In the genomic region with DNA sequence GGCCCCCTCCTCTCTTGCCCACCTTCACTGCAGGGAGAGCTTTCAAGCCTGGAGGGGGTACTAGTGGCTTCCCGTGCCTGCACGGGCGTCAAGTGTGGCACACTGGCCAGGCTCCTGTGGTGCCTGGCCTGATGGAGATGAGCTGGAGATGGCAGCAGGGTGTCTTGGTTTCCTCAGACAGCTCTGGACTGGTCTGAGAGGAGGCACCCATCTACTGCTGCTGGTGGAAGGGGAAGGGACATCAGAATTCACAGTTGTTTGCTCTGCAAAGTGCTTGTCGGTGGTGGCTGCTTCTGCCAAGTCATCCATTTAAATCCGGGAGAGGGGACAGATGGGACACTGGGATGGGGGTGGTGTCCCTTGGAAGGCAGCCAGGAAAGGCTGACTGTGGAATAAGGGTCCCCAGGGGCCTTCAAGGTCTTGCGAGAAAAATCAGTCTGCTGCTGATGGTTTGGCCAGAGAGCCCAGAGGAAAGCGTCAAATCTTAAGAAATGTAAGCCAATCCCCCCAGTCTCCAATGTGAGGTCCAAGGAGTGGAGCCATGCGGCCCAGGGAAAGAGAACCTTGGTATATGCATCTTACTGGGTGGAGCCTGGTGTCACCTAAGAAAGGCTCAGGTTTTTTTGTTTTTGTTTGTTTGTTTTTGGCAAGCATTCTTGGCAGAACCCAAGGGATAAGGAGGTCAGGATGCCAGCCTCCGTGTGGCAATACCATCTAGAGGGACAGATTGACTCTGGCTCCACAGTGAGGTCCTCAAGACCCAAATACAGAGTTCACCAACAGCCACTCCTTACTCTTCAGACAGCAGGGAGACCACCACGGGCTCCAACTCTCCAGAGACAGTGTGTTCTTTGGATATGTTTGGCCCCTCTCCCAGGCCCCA, we compare ENCODE assay signal across 10 mouse cellular contexts. TPM values are rescaled to one million over a fixed set of nuclear protein-coding genes. Genes with fewer than 3 reads are reported as not detected.
DNase-seq lines count a peak whose midpoint lies in the region; ATAC-seq and TF ChIP-seq lines count a peak whose summit lies in the region.
"Had no signal": no experiment of that assay in that cellular context is flagged by ENCODE, and none has a peak within 500 bp of the region (broad histone marks: within the 10 kb centered on the region; RNA-seq: fewer than 3 reads in every experiment).

No protein-coding gene starts in this region.

- intact Hi-C loops in gastrocnemius, adult 2 months (cut with DNase I): no loop called here

- DNase-seq in layer of hippocampus, adult 11-12 months (ENCODE audit: low spot score): peak; percentile 48
- no peak for DNase-seq in layer of hippocampus, postnatal 25 days (ENCODE audit: extremely low spot score in 1 of 2, low spot score in 1 of 2)
- peak; percentile 69 for DNase-seq in brain, embryonic 14.5 days (ENCODE audit: low read depth)
- DNase-seq in gastrocnemius, adult 2 months: peak; percentile 60
- DNase-seq in kidney, postnatal 4 days: peak; percentile 64 to 77
- DNase-seq in spleen, postnatal 14 days (ENCODE audit: low spot score in 2 of 2): no peak
- DNase-seq in left cerebral cortex, adult 18-20 months (ENCODE audit: low spot score in 2 of 2): no peak
- DNase-seq: thymus, postnatal 14 days had no signal

- no peak overlapping the region for H3K4me3 ChIP-seq in gastrocnemius, adult 2 months
- H3K4me3 ChIP-seq: embryonic facial prominence, embryonic 12.5 days had no signal

- peak overlapping the region; percentile 58 for H3K27ac ChIP-seq in gastrocnemius, adult 2 months
- H3K27ac ChIP-seq: embryonic facial prominence, embryonic 12.5 days had no signal

- no peak for ATAC-seq in CD4-positive, CD25-positive, alpha-beta regulatory T cell, adult 4 months

- no peak for TF ChIP-seq POLR2A in brain, embryonic 14.5 days (IDR thresholded peaks at IDR 0.05; ENCODE audit: borderline replicate concordance, extremely low read depth, insufficient read depth, insufficient read length, poor library complexity, severe bottlenecking)

- TF ChIP-seq CTCF in brain, embryonic 14.5 days (IDR thresholded peaks at IDR 0.05; ENCODE audit: borderline replicate concordance, extremely low read depth, insufficient read depth, insufficient read length): no peak
- TF ChIP-seq CTCF in gastrocnemius, adult 2 months (IDR thresholded peaks at IDR 0.05): no peak

RNA-seq across cellular contexts. Expression of a gene that starts 17.9 kb away (rescaled TPM):
- total RNA-seq in layer of hippocampus, postnatal 25 days (2021): 10 to 100 TPM; 13.2 to 13.3 TPM
- 5.1 and 6.1 TPM in 2 replicates for polyA plus RNA-seq in brain, embryonic 14.5 days (2012; rRNA removed)
- total RNA-seq in gastrocnemius, adult 2 months (2021): 1 to 10 TPM; 1.5 to 2.1 TPM
- total RNA-seq in left cerebral cortex, adult 18-20 months (2021): 10 to 100 TPM; 10.6 to 11.4 TPM
- polyA plus RNA-seq in CD4-positive, CD25-positive, alpha-beta regulatory T cell, adult 4 months (2017; shearing (Covaris generic)): 1 to 10 TPM; 1.6 to 2.4 TPM

RNA-seq across cellular contexts. Expression of a gene that starts 28.7 kb away (rescaled TPM):
- 1 to 10 TPM; 9.2 to 9.4 TPM for total RNA-seq in layer of hippocampus, postnatal 25 days (2021)
- 5.8 and 8.3 TPM in 2 replicates for polyA plus RNA-seq in brain, embryonic 14.5 days (2012; rRNA removed)
- total RNA-seq in gastrocnemius, adult 2 months (2021): 1 to 10 TPM; 2.9 to 3.3 TPM
- 10 to 100 TPM in 1 of 2 experiments, 1 to 10 TPM in 1; 9.7 to 10.7 TPM for total RNA-seq in left cerebral cortex, adult 18-20 months (2021)
- polyA plus RNA-seq in CD4-positive, CD25-positive, alpha-beta regulatory T cell, adult 4 months (2017; shearing (Covaris generic)): 10 to 100 TPM; 24.7 to 30.1 TPM

RNA-seq across cellular contexts. Expression of a gene that starts 41.0 kb away (rescaled TPM):
- 100 to 1,000 TPM; 461 to 496 TPM for total RNA-seq in layer of hippocampus, postnatal 25 days (2021)
- polyA plus RNA-seq in brain, embryonic 14.5 days (2012; rRNA removed): 799 and 900 TPM in 2 replicates
- 10 to 100 TPM; 41.0 to 60.0 TPM for total RNA-seq in gastrocnemius, adult 2 months (2021)
- 100 to 1,000 TPM; 462 to 494 TPM for total RNA-seq in left cerebral cortex, adult 18-20 months (2021)
- polyA plus RNA-seq in CD4-positive, CD25-positive, alpha-beta regulatory T cell, adult 4 months (2017; shearing (Covaris generic)): 100 to 1,000 TPM; 163 to 184 TPM

RNA-seq across cellular contexts. Expression of a gene that starts 42.9 kb away (rescaled TPM):
- total RNA-seq in layer of hippocampus, postnatal 25 days (2021): 10 to 100 TPM; 84.5 to 88.5 TPM
- 102 and 106 TPM in 2 replicates for polyA plus RNA-seq in brain, embryonic 14.5 days (2012; rRNA removed)
- 10 to 100 TPM; 47.2 to 59.3 TPM for total RNA-seq in gastrocnemius, adult 2 months (2021)
- total RNA-seq in left cerebral cortex, adult 18-20 months (2021): 10 to 100 TPM; 85.4 to 90.8 TPM
- 100 to 1,000 TPM; 322 to 338 TPM for polyA plus RNA-seq in CD4-positive, CD25-positive, alpha-beta regulatory T cell, adult 4 months (2017; shearing (Covaris generic))

Comparison
In these comparisons a context has a peak if more than half of its experiments do, and no peak if none do; other contexts are left out.
1. DNase-seq: peak in layer of hippocampus, adult 11-12 months (single experiment), brain, embryonic 14.5 days (single experiment), gastrocnemius, adult 2 months (single experiment) and kidney, postnatal 4 days (2 of 2); none in layer of hippocampus, postnatal 25 days (0 of 2), spleen, postnatal 14 days (0 of 2) and left cerebral cortex, adult 18-20 months (0 of 2).
2. RNA of a gene that starts 41.0 kb away (total RNA-seq): 461 to 496 TPM in layer of hippocampus, postnatal 25 days and 462 to 494 TPM in left cerebral cortex, adult 18-20 months; 41.0 to 60.0 TPM in gastrocnemius, adult 2 months; every median in the first group is over 4 times any median in the second.